Mouse (Mus musculus): Measurements from ENCODE around the gene Ablim1. TPM values are rescaled to one million over a fixed set of nuclear protein-coding genes. Genes with fewer than 3 reads are reported as not detected.
A peak's percentile ranks its signal among the peaks of the same experiment; 100 is the strongest.

The Ablim1 gene
- total RNA-seq, 2 experiments from 2014 or later: 417 to 451 TPM

DNA sequence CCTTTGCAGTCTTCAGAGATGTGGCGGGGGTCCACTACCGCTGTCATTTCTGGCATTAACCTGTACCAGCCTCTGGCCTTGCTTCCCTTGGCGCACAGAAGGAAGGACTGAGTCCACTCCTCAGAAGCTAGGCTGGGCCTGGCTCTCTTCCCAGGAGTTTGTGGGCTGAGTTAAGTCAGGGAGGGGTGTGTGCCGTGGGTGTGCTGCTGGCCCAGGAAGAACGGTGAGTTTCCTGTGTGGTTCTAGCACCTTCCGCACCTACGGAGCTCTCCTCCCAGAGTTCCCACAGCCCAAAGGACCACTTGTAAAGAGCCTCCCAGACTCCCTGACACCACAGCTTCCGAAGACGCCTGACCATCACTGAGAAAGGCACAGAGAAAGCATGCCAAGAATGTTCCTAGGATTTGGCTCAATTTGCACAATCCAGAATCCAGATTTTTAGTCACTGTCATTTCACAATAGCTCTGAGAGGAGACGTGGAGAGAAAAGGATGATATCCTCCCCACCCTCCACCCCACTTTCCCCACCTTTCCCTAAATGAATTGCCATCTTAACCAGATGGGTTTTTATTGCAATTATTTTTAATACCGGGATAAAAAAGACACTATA is 75.4 kb downstream of the Ablim1 start:
- intact Hi-C loops (cut with DNase I): loop anchor here (2.0 kb wide), 2 partner anchors 14 to 38 kb away; no protein-coding TSS in a partner anchor

DNA sequence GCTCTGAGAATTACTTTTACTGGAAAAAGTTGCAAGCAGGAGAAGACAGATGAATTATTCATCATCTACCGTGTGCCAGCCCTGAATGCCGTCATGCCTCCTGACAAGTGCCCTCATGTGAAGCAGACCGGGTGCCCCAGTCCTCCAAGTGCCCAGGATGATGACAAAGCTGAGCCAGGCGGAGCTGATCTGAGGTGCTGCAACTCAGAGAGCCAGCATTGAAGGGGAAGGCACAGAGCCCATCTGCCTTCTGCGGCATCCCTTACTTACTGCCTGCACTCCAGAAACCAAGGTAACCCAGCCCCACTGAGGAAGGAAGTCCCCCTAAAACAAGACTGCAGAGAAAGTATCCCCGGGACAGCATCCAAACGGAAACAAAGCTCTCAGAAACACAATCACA is 76.3 kb downstream of the Ablim1 start:
- intact Hi-C loops (cut with DNase I): loop anchor here (2.0 kb wide), 2 partner anchors 14 to 38 kb away; no protein-coding TSS in a partner anchor
- DNase-seq (ENCODE audit: low spot score): no peak

More for the DNA sequence above, 75.4 kb downstream of the Ablim1 start:
- DNase-seq (ENCODE audit: low spot score): peak; percentile 64

DNA sequence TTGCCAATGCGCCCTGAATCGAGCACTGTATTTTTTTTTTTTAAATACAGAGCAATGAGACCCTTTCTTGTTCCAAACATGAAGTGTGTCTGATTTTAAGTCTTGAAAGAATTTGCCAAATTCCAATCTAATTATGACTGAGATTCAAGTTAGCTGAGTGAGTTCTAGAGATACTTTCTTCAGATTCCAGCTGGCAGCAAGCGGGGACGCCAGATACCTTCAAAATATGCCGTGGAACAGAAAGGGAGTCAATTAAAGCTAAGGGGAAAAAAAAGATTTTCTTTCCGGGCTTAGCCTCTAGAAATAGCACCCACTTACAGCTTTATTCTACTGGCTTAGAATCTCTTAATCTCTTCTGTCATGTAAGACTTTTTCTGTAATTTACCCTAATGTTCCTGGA is 77.2 kb downstream of the Ablim1 start:
- intact Hi-C loops (cut with DNase I): no loop called here
- no peak for DNase-seq (ENCODE audit: low spot score)

DNA sequence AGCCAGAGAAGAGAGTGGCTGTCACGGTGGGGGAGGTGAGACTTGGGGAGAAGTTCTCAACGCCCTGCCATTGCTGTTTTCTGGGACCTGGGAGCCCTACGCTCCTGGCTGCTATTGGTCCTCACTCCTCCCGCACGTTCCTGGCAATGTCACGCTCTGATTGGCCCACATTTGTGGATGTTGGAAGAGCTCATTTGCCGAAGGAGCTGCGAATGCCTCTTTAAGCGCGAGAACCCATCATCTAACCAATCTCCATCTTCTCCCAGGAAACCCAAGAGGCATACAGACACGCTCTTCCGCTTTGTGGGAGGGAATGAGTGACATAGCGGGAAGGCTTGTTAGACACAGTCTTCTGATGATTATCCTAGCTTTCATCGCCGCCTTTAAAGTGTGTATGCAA is 78.1 kb downstream of the Ablim1 start:
- no peak for DNase-seq (ENCODE audit: low spot score)
- intact Hi-C loops (cut with DNase I): no loop called here

DNA sequence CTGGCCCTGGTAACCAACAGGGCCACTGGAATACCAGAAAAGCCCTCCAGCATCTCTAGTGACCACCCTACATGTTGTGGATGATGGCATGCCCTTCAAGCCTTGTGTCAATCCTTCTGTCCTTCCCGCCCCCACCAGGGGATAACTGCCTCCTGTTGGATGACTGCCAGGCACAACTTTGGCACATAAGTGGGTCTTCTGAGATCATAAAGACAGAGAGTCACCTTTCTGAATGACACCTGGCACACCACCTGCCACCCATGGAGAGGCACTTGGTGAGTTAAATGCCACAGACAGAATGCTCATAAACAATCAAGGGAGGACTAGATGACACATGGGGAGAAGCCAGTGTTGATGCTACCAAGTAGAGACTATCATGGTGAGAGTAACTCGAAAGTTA is 78.8 kb downstream of the Ablim1 start:
- intact Hi-C loops (cut with DNase I): no loop called here
- no peak for DNase-seq (ENCODE audit: low spot score)

DNA sequence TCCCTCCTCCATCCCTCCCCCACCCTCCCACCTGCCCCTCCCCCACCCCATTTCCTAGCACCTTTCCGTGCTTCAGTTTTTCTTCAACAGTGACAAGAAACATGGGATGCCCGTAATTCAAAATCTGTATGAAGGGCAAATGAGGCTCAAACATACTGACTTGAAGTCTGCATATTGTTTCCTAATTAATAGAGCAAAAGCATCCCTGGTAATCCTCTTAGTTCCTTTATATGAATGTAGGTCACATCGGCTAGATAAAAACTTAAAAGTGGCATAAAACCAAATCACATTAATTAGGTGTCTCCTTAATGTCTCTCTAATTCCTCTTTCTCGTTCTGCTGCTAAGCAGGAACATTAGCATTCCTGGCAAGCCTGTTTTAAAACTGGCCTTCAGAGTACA is 83.7 kb downstream of the Ablim1 start:
- intact Hi-C loops (cut with DNase I): no loop called here
- no peak for DNase-seq (ENCODE audit: low spot score)

DNA sequence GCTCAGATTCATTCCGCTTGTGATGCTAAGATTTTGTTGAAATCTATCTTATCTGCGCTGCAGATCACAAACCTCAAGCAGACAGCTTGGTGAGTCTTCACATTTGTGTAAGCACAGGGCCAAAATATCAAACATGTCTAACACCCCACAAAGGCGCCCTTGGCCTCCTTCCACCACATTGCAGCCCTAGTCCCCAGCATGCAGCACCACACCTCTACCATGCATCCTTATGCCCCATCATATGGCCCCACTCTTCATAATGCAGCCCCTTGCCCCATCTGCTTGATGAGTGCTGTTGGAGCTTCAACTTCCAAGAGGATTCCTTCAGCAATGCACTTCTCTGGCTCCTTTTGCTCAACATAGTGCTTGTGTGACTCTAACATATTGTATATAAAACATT is 85.6 kb downstream of the Ablim1 start:
- intact Hi-C loops (cut with DNase I): no loop called here
- no peak for DNase-seq (ENCODE audit: low spot score)

DNA sequence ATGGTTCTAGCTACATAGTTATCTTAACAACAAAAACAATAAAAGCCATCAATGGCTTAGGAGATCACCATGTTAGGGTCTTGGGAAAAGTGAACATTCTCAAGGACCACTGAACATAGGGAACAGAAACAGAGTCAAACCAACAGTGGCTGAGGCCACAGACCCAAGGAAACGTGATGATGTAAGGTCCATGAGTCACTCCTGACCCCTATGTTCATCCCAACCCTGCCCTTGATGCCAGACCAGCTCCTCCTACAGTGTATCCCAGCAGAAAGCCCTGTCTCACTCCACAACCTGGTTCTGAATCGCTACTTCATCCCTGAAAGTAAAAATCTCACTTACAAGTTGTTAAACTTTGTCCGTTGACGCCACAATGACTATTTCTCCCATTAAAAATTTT is 86.1 kb downstream of the Ablim1 start:
- intact Hi-C loops (cut with DNase I): no loop called here
- DNase-seq (ENCODE audit: low spot score): no peak

DNA sequence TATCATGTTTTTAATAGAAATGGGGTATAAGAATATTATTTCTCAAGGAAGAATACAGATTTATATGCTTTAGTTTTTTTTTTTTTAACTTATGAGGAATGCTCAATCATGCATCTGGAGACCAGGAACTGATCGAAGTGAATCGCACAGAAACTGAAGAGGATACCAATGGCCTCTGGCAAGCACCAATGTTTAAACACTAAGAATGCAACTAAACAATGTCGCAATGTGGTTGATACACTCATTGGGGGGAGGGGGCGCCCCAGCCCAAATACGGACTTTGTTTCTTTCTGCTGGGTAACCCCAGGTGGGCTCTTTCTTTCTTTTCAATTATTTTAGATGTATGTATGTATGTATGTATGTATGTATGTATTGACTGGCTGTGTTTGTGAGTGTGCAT is 90.3 kb downstream of the Ablim1 start:
- DNase-seq (ENCODE audit: low spot score): no peak
- intact Hi-C loops (cut with DNase I): loop anchor here (2.0 kb wide), 1 partner anchor 14 kb away; no protein-coding TSS in a partner anchor

DNA sequence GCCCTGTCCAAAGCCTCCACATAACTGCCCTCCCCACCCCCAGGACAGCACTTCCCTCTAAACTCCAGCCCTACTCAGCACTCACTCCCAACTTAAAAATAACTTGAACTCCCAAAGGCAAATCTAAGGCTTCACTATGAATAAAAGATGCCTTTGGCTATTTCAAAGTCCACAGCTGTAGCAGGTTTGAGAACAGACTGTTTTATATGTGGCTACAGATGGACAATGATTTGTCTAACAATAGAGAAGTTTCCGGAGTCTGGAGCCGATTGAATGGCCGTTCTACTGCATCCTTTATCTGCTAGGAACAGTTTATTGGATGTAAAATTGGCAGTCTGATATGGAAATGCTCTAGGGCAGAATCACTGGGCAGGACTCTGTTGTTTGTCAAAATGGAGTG is 91.0 kb downstream of the Ablim1 start:
- DNase-seq (ENCODE audit: low spot score): no peak
- intact Hi-C loops (cut with DNase I): loop anchor here (2.0 kb wide), 1 partner anchor 15 kb away; no protein-coding TSS in a partner anchor

DNA sequence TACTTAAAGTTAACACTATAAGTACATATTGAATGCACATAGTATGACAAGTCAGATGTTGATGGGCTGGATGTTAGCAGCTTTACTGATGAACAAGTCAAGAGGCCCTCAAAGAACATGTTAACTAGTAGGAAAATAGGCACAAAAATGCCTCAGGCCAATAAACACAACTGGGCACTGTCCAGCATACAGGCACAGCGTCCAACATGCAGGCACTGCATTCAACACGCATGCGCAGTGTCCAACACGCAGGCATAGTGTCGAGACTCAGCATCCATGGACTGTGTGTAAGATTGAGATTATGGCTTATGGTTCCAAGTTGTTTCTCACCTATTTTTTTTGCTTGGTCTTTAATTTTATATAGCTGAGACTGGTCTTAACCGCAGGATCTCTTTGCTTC is 92.1 kb downstream of the Ablim1 start:
- DNase-seq (ENCODE audit: low spot score): no peak
- intact Hi-C loops (cut with DNase I): no loop called here

DNA sequence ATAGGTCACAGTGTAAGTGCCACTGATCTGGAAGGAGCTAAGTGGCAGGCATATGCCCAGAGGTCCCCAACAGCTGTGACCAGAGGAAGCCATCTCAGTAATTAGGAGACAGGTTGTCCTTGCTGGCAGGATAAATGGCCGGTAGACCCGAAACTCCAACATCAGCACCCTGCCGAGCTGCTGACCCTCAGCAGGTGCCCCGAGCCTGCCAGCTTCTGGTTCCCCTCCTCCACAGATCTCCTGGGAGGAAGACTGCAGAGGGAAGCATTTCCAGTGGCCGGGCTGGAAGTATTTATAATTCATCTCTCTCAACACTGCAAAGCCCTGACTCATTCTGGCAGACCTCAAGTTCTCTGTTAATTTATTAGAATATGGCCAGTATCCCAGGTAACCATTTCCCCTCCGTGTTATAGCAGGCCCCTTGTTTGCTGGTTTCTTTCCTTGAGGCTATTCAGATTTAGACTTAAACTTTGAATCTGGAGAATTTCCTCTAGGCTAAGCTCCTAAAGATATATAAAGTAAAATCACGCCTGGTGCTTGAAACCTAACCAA is 93.0 kb downstream of the Ablim1 start:
- DNase-seq (ENCODE audit: low spot score): no peak
- intact Hi-C loops (cut with DNase I): no loop called here

DNA sequence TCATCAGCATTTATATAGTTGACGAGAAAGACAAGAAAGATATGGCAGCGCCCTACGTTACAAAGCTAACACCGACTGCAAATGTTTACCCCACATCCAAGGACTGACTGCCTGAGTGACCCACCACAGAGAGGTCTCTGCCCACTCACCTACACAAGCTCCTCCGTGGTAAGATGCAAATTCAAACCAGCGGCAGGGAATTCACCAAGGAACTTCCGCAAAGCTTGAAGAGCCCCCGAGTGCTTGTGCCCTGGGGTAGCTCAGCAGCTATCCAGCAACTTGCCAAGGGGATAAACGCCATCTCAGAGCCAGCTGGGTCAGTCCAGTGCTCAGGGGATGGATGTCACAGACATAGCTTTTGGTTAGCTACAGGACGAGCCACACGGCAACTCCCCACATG is 95.0 kb downstream of the Ablim1 start:
- no peak for DNase-seq (ENCODE audit: low spot score)
- intact Hi-C loops (cut with DNase I): no loop called here

DNA sequence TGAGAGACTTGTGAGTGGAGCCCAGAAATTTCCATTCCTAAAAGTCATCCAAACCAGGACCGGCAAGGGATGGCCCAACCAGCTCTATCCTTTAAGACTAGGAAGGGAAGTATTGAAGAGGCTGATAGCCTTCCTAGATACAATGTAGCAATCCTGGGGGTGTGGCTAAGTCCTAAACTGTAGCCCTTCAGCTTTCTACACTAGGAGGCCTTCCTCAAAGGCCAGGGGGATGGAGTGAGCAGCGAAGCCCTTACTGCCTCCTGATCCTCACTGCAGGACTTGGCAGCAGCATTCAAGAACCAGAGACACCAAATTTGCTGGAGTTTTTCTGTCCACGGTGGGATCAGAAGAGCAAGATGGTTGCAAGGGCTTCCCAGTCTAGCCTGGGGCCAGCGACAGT is 97.6 kb downstream of the Ablim1 start:
- intact Hi-C loops (cut with DNase I): no loop called here
- no peak for DNase-seq (ENCODE audit: low spot score)

DNA sequence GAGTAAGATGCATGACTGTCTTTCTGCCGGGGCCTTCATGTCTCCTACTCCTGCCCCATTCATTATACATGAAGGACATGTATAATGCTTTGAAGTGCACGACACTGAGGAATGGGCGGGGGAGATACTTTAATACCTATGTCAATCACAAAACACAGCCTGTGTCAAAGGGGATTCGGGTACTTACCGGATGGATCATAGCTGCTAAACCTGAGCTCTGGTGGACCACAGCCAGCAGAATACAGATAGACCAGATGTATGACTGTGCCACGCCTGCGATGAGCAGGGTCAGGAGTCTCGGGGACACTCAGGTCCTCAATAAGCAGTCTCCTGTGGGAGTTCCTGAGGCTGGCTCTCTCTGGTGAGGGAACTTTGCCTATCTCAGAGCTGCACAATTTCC is 99.2 kb downstream of the Ablim1 start:
- intact Hi-C loops (cut with DNase I): no loop called here
- no peak for DNase-seq (ENCODE audit: low spot score)

DNA sequence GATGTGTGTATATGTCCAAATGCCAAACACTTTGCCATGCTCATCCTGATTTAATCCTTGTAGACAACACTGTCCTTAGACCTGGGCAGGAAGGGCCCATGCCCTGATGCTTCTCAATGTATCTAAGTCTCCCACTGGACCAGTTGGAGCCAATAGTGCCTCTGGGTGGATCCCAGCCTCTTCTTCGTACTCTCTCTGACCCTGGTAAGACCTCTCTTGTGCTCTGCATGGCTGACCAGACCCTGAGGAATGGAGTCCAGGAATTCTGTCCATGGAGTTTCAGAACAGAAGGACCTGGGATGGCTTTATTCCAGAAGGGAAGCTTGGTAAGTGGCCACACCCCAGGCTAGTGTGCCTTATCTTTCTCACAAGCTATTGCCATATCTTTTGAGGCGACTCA is 102.3 kb downstream of the Ablim1 start:
- no peak for DNase-seq (ENCODE audit: low spot score)

DNA sequence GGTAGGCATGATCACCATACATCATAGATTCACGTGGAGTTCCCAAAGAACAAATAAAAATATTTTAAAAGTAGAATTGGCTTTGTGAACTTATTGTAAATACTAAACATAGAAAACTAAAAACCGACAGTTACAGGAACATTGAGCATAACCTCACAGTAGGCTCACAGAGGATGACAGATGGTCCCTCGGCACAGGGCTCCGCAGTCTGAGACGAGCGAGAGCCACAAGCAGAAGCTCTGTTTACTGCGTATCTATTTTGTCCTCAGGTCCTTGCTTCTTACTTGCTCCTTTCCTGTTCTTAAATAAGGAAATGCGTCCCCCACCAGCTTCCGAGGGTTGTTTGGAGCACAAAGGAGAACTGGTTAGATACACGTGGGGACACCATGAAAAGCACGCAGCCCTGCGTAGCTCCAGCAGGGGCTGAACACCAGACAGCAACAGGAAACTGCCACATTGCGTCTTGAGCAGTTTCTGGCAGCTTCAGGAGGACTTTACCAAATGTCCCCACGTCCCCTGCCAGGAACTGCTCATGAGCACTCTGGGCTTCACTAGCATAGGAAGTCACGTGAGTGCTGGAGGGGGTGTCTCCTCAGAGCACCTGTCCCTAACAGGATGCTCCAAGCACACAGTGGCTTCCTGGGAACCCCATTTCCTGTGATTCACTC is 103.1 kb downstream of the Ablim1 start:
- intact Hi-C loops (cut with DNase I): loop anchor here (5.0 kb wide), 1 partner anchor 51 kb away; no protein-coding TSS in a partner anchor
- DNase-seq (ENCODE audit: low spot score): peak; percentile 70

More for the DNA sequence above, 102.3 kb downstream of the Ablim1 start:
- intact Hi-C loops (cut with DNase I): loop anchor here (5.0 kb wide), 1 partner anchor 50 kb away; no protein-coding TSS in a partner anchor

DNA sequence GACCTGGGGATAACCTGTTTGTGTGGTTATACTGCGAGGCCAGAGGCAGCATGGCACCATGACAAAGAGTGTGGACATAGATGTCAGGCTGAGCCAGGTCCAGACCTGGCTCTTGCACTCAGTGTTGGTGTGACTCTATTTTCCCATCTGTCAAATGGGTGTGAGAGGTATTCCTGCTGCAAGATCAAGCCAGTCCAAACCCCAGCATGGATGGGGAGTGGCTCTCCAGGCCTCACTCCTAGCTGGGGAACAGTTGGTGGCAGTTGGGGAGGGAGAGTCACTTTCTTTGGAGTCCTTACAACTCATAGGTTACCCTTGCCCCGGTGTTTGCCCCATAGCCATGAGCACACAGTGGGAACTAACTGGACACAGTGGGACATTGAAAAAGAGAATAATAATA is 103.8 kb downstream of the Ablim1 start:
- intact Hi-C loops (cut with DNase I): loop anchor here (5.0 kb wide), 1 partner anchor 51 kb away; no protein-coding TSS in a partner anchor
- DNase-seq (ENCODE audit: low spot score): no peak

DNA sequence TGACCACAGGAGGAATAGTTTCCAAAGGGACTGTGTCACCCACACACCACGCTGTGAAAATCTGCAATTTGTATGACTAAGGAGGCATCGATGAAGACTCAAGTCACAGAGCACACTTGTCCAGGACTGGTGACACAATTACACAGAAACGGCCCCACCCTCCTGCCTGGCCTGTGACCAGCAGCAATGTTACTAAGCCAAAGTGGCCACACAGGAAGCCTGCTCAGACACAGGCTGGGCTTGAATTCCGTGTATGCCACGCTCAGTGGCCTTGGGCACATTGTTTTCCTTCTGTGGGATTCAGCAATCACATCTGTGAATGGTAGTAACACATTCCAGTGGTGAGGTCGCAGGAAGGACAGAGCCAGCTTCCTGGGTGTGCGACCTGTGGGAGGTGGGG is 110.6 kb downstream of the Ablim1 start:
- intact Hi-C loops (cut with DNase I): no loop called here
- DNase-seq (ENCODE audit: low spot score): no peak

DNA sequence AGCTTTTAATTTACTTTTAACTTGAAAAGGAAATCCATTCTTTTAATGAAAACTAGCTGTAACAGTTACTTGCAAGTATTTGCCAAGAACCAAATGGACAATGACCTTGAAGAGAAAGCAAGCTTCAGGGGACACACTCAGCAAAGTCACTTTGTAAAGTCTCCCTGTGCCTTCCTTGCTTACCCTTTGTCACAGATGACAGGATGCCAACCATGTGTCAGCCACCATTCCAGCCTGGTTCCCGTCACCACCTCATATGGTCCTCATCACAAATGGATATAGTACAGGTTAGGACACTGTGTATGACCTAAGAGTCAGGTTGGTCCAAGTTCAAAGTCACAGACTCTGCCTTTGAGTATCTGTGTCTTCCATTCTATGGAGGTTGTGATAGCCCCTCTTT is 112.2 kb downstream of the Ablim1 start:
- no peak for DNase-seq (ENCODE audit: low spot score)
- intact Hi-C loops (cut with DNase I): no loop called here

DNA sequence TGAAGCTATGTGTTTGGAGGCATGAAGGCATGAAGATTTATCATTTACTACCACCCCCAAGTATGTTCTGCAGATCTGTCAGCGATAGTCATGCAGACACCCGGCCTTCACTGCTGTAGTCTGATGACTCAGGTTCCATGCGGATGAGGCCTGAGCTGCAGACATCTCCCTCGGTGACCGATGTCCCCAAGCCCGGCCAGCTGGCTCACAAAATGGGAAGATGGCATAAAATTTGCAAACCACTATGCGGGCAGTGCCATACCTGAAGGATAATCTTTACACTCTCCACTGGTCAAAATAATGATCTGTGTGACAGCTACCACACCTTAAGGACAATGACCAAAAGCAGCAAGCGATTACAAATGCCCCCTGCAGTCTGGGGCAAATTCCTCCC is 113.6 kb downstream of the Ablim1 start:
- intact Hi-C loops (cut with DNase I): loop anchor here (2.0 kb wide), 1 partner anchor 38 kb away; no protein-coding TSS in a partner anchor
- DNase-seq (ENCODE audit: low spot score): no peak
